9 mouse cellular contexts compared by ENCODE assay signal in the genomic region with DNA sequence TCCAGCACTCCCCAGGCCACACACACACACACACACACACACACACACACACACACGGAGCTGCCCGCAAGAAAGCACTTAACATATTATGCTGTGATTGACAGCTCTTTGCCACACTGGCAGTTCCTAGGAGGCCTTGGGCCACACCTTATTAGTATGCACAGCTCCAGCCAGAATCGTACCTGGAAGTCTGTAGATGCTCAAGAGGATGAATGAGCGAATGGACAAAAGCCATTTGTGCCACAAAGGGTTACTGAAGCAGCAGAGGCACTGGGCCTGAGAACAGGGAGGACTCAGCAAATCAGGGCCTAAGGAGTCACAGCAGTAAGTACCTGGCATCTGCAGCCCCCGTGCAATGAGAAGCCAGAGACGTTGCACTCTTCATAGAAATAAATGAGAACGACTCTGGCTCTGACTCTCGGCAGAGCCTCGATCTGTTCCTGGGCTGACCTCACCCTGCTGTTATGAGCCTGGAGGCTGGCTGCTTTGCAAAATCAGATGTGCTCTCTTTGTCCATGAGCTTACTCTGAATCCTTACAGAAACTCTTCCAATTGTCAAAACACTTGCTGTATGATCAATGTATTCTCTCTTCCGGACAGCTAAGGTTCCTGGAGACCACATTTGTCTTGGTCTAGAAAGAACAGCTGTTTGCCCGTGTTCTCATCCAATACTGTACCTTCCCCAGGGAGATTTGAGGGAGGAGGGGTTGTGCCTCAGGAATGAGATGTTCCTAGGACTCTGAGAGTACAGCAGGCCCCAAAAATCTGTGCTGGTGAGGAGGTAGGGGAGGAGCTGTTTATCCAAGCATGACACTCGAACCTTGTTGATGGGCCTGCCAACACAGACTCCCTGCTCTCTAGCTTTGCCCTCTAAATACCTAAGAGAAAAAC. TPM values are rescaled to one million over a fixed set of nuclear protein-coding genes. Genes with fewer than 3 reads are reported as not detected.
DNase-seq lines count a peak whose midpoint lies in the region; ATAC-seq and TF ChIP-seq lines count a peak whose summit lies in the region.
"Had no signal": no experiment of that assay in that cellular context is flagged by ENCODE, and none has a peak within 500 bp of the region (broad histone marks: within the 10 kb centered on the region; RNA-seq: fewer than 3 reads in every experiment).

No protein-coding gene starts in this region.

- no peaks in the 10 kb centered on the region for H3K4me1 ChIP-seq in lung, adult 2 months (ENCODE audit: control insufficient read depth, insufficient read depth, low read length)
- no peaks in the 10 kb centered on the region for H3K4me1 ChIP-seq in intestine, postnatal 0 days (replicated peaks; ENCODE audit: control insufficient read depth, insufficient read depth, low read length)

- ATAC-seq in intestine, postnatal 0 days = 0 out of 2 replicates have a peak, but pooled peaks have one; percentile 17
- ATAC-seq in monocyte, adult 5-6 weeks (replicated peaks; ENCODE audit: insufficient number of reproducible peaks, low FRiP score, low TSS enrichment, poor library complexity, severe bottlenecking) = no peak

- WGBS in lung, adult 2 months = 38% methylated on average over 12 of the region's 12 CpGs
- 50% methylated on average over 12 of the region's 12 CpGs for WGBS in intestine, postnatal 0 days

- H3K27me3 ChIP-seq in intestine, postnatal 0 days (replicated peaks; ENCODE audit: control insufficient read depth, insufficient read depth, low read length) = peaks cover 32% of the 10 kb centered on the region

- peak overlapping the region; percentile 31 for H3K4me3 ChIP-seq in lung, adult 2 months (replicated peaks; ENCODE audit: extremely low read depth, low read depth, low read length)
- no peak overlapping the region for H3K4me3 ChIP-seq in intestine, postnatal 0 days (ENCODE audit: low read depth, low read length)
- H3K4me3 ChIP-seq: myocyte had no signal

- TF ChIP-seq CTCF in lung, adult 2 months (IDR thresholded peaks at IDR 0.05; ENCODE audit: insufficient read depth, low read length) = no peak
- no peak for TF ChIP-seq CTCF in intestine, postnatal 0 days (IDR thresholded peaks at IDR 0.05; ENCODE audit: low read depth)

- TF ChIP-seq POLR2A in lung, adult 2 months (IDR thresholded peaks at IDR 0.05; ENCODE audit: borderline replicate concordance, extremely low read depth, low read depth, low read length) = no peak

- no peak overlapping the region for H3K4me2 ChIP-seq in intestine, postnatal 0 days (replicated peaks; ENCODE audit: low read depth)

- no peak overlapping the region for H3K27ac ChIP-seq in intestine, postnatal 0 days (ENCODE audit: low read depth, low read length)

- H3K36me3 ChIP-seq in intestine, postnatal 0 days (ENCODE audit: control insufficient read depth, insufficient read depth) = no peaks in the 10 kb centered on the region

- no peaks in the 10 kb centered on the region for H3K9me3 ChIP-seq in intestine, postnatal 0 days (ENCODE audit: control insufficient read depth)

- intact Hi-C loops in left cerebral cortex, postnatal 25 days (cut with DNase I) = no loop called here

- H3K9ac ChIP-seq in intestine, postnatal 0 days (ENCODE audit: low read depth, low read length) = no peak overlapping the region

- no peak for DNase-seq in lung, adult 2 months
- DNase-seq in lung, postnatal 25 days (ENCODE audit: low spot score) = no peak
- peak; percentile 61 for DNase-seq in gastrocnemius, postnatal 25 days
- peak; percentile 57 for DNase-seq in skeletal muscle tissue, adult 2 months (ENCODE audit: low read depth, low spot score)
- no peak for DNase-seq in cerebellum, adult 11 months
- no peak for DNase-seq in left cerebral cortex, postnatal 25 days (ENCODE audit: low spot score in 2 of 2)

RNA-seq across cellular contexts. Expression of a gene that starts 3.5 kb away (rescaled TPM):
- 26.6 and 29.6 TPM in 2 replicates for polyA plus RNA-seq in lung, adult 2 months (2012; rRNA removed)
- 1 to 10 TPM; 2.3 to 2.4 TPM for total RNA-seq in gastrocnemius, postnatal 25 days (2021)
- polyA plus RNA-seq in intestine, postnatal 0 days (2015; fragmentation: Nextera tagmentation; extraction: Ambion mirVana) = 0.91 and 0.95 TPM in 2 replicates
- 1 to 10 TPM; 6.0 TPM for total RNA-seq in left cerebral cortex, postnatal 25 days (2021)
- total RNA-seq in monocyte, adult 5-6 weeks (2017) = not detected in 3 replicates
- polyA plus RNA-seq: myocyte had no signal

RNA-seq across cellular contexts. Expression of a gene that starts 23.7 kb away (rescaled TPM):
- polyA plus RNA-seq in lung, adult 2 months (2012; rRNA removed) = 8.6 and 11.8 TPM in 2 replicates
- total RNA-seq in gastrocnemius, postnatal 25 days (2021) = 10 to 100 TPM in 1 of 2 experiments, 1 to 10 TPM in 1; 7.5 to 11.6 TPM
- polyA plus RNA-seq in intestine, postnatal 0 days (2015; fragmentation: Nextera tagmentation; extraction: Ambion mirVana) = 4.1 and 4.7 TPM in 2 replicates
- total RNA-seq in left cerebral cortex, postnatal 25 days (2021) = 1 to 10 TPM; 4.7 to 5.0 TPM
- total RNA-seq in monocyte, adult 5-6 weeks (2017) = 0.32 TPM in 1 of 3 replicates, not detected in the others
- polyA plus RNA-seq: myocyte had no signal

Comparison
In these comparisons a context has a peak if more than half of its experiments do, and no peak if none do; other contexts are left out.
1. DNase-seq: peak in gastrocnemius, postnatal 25 days (single experiment) and skeletal muscle tissue, adult 2 months (single experiment); none in lung, adult 2 months (single experiment), lung, postnatal 25 days (single experiment), cerebellum, adult 11 months (single experiment) and left cerebral cortex, postnatal 25 days (0 of 2).